Mouse (Mus musculus): ENCODE results near the gene Deaf1. TPM values are rescaled to one million over a fixed set of nuclear protein-coding genes. Genes with fewer than 3 reads are reported as not detected.

Deaf1 gene
- total and polyA plus RNA-seq, 3 experiments: 3.5 to 31.6 (median 10.0) TPM

DNA sequence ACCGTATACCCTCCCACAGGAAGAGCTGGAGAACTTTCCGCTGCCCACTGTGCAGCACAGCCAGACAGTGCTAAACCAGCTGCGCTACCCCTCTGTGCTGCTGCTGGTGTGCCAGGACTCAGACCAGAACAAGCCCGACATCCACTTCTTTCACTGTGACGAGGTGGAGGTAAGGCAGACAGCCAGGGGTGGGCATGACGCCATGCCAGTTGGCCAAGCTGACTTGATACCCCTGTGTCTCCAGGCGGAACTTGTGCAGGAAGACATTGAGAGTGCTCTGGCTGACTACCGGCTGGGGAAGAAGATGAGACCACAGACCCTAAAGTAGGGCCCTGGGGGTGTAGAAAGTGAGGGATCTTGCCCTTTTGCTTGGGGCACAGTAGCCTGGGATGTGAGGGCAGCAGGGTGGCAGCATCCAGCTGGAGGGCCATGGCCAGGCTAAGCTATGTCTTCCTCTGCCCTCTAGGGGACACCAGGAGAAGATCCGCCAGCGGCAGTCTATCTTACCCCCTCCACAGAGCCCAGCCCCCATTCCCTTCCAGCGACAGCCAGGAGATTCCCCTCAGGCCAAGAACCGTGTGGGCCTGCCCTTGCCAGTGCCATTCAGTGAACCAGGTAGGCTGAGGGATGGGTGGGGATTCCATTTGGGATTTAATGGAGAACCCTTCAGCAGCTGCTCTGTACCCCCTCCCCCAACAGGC lies 28.3 kb upstream of the Deaf1 start:
- Histone ChIP-seq H3K9me3 (replicated peaks; ENCODE audit: low read length) (no peaks in the 10 kb centered on the region), H3K27me3 (replicated peaks) (peaks cover 12% of the 10 kb centered on the region), H3K4me2 (ENCODE audit: insufficient read depth, low read depth, poor library complexity, severe bottlenecking) (no peak overlapping the region), H3K27ac (ENCODE audit: insufficient read depth, low read depth) (no peak overlapping the region), H3K79me2 (replicated peaks; ENCODE audit: control insufficient read depth, extremely low read depth, insufficient read depth, poor library complexity, severe bottlenecking) (no peaks in the 10 kb centered on the region), H3K36me3 (replicated peaks in 1 of 2; ENCODE audit: control insufficient read depth in 1 of 2, insufficient read depth in 1 of 2, low read length in 1 of 2) (no peaks in the 10 kb centered on the region), H3K9ac (ENCODE audit: insufficient read depth, low read depth) (no peak overlapping the region), H3K4me1 (ENCODE audit: control insufficient read depth in 1 of 2, insufficient read depth in 2 of 2) (peaks cover 8 to 22% of the 10 kb centered on the region in 2 experiments), H3K4me3 (replicated peaks in 1 of 3; ENCODE audit: low read depth in 2 of 3, low read length in 2 of 3, poor library complexity in 1 of 3) (no peak overlapping the region)
- dilution Hi-C loops (cut with MboI; ENCODE audit: extremely low pct_ligation_motif_present, extremely low pct_unique_long_range_greater_than_20kb, low sequenced_read_pairs) (no loop called here), in situ Hi-C loops (cut with MboI; ENCODE audit: low pct_ligation_motif_present, low pct_unique_long_range_greater_than_20kb, low sequenced_read_pairs) (loop anchor here (5.0 to 25.0 kb wide), 2 partner anchors 258 to 368 kb away; no protein-coding TSS in a partner anchor)
- DNase-seq (ENCODE audit: extremely low read depth): no peak
- TF ChIP-seq CHD2 (IDR thresholded peaks at IDR 0.05; ENCODE audit: low read length) (peak; percentile 64), USF2 (conservative IDR thresholded peaks at IDR 0.05; ENCODE audit: low read depth, low read length) (no peak), E2F4 (IDR thresholded peaks at IDR 0.05; ENCODE audit: insufficient replicate concordance, low read depth, low read length) (no peak), MYC (IDR thresholded peaks at IDR 0.05; ENCODE audit: low read depth, low read length) (no peak), CTCF (conservative IDR thresholded peaks at IDR 0.05 in 1 of 2, IDR thresholded peaks at IDR 0.05 in 1 of 2; ENCODE audit: low read depth in 2 of 2, low read length in 2 of 2) (peak in 1 of 2 experiments; percentile 63; a peak in 2 of 4 replicates), TCF12 (IDR thresholded peaks at IDR 0.05; ENCODE audit: low read depth, low read length) (no peak), ELF1 (IDR thresholded peaks at IDR 0.05; ENCODE audit: low read depth, low read length) (no peak), ZC3H11A (IDR thresholded peaks at IDR 0.05; ENCODE audit: low read depth, low read length) (no peak), ZKSCAN1 (IDR thresholded peaks at IDR 0.05; ENCODE audit: borderline replicate concordance, low read depth, low read length) (no peak), SMC3 (IDR thresholded peaks at IDR 0.05; ENCODE audit: low read depth, low read length) (peak; percentile 38), RAD21 (IDR thresholded peaks at IDR 0.05; ENCODE audit: low read depth, low read length) (peak; percentile 46), POLR2AphosphoS2 (IDR thresholded peaks at IDR 0.05; ENCODE audit: low read depth, low read length) (no peak), CHD1 (IDR thresholded peaks at IDR 0.05; ENCODE audit: low read depth, low read length) (no peak), SIN3A (IDR thresholded peaks at IDR 0.05; ENCODE audit: low read length) (no peak), IRF4 (IDR thresholded peaks at IDR 0.05; ENCODE audit: low read depth, low read length) (peak; percentile 9; the same call in 1 of the 2 replicates), UBTF (IDR thresholded peaks at IDR 0.05; ENCODE audit: low read depth, low read length) (no peak)

GRCm38 (mm10) chr7:141355051-141355450 lies 27.6 kb upstream of the Deaf1 start:
- Histone ChIP-seq H3K4me2 (ENCODE audit: insufficient read depth, low read depth, poor library complexity, severe bottlenecking) (no peak overlapping the region), H3K27me3 (replicated peaks) (peaks cover 12% of the 10 kb centered on the region), H3K4me3 (replicated peaks in 1 of 3; ENCODE audit: low read depth in 2 of 3, low read length in 2 of 3, poor library complexity in 1 of 3) (no peak overlapping the region), H3K9ac (ENCODE audit: insufficient read depth, low read depth) (no peak overlapping the region), H3K4me1 (ENCODE audit: control insufficient read depth in 1 of 2, insufficient read depth in 2 of 2) (peaks cover 6 to 17% of the 10 kb centered on the region in 2 experiments), H3K79me2 (replicated peaks; ENCODE audit: control insufficient read depth, extremely low read depth, insufficient read depth, poor library complexity, severe bottlenecking) (no peaks in the 10 kb centered on the region), H3K9me3 (replicated peaks; ENCODE audit: low read length) (no peaks in the 10 kb centered on the region), H3K27ac (ENCODE audit: insufficient read depth, low read depth) (no peak overlapping the region), H3K36me3 (replicated peaks in 1 of 2; ENCODE audit: control insufficient read depth in 1 of 2, insufficient read depth in 1 of 2, low read length in 1 of 2) (no peaks in the 10 kb centered on the region)
- dilution Hi-C loops (cut with MboI; ENCODE audit: extremely low pct_ligation_motif_present, extremely low pct_unique_long_range_greater_than_20kb, low sequenced_read_pairs) (no loop called here), in situ Hi-C loops (cut with MboI; ENCODE audit: low pct_ligation_motif_present, low pct_unique_long_range_greater_than_20kb, low sequenced_read_pairs) (loop anchor here (5.0 to 25.0 kb wide), 2 partner anchors 258 to 368 kb away; no protein-coding TSS in a partner anchor)
- no peak for DNase-seq (ENCODE audit: extremely low read depth)
- TF ChIP-seq RCOR1 (conservative IDR thresholded peaks at IDR 0.05; ENCODE audit: low read depth, low read length) (no peak), MXI1 (IDR thresholded peaks at IDR 0.05; ENCODE audit: low read depth, low read length) (no peak), MAFK (IDR thresholded peaks at IDR 0.05; ENCODE audit: insufficient replicate concordance, low read length) (no peak), NELFE (IDR thresholded peaks at IDR 0.05; ENCODE audit: low read depth, low read length) (no peak), RAD21 (IDR thresholded peaks at IDR 0.05; ENCODE audit: low read depth, low read length) (no peak), CHD2 (IDR thresholded peaks at IDR 0.05; ENCODE audit: low read length) (no peak), ZMIZ1 (IDR thresholded peaks at IDR 0.05; ENCODE audit: low read depth, low read length) (no peak), ELF1 (IDR thresholded peaks at IDR 0.05; ENCODE audit: low read depth, low read length) (no peak), JUN (IDR thresholded peaks at IDR 0.05; ENCODE audit: insufficient read depth, low read depth, low read length) (no peak), MEF2A (IDR thresholded peaks at IDR 0.05; ENCODE audit: borderline replicate concordance, low read depth, low read length) (no peak), POLR2AphosphoS2 (IDR thresholded peaks at IDR 0.05; ENCODE audit: low read depth, low read length) (no peak), IRF4 (IDR thresholded peaks at IDR 0.05; ENCODE audit: low read depth, low read length) (no peak), NRF1 (IDR thresholded peaks at IDR 0.05; ENCODE audit: low read depth, low read length) (no peak), PAX5 (IDR thresholded peaks at IDR 0.05; ENCODE audit: low read length) (no peak), HCFC1 (IDR thresholded peaks at IDR 0.05; ENCODE audit: low read depth, low read length) (no peak), ZC3H11A (IDR thresholded peaks at IDR 0.05; ENCODE audit: low read depth, low read length) (no peak), MAZ (IDR thresholded peaks at IDR 0.05; ENCODE audit: low read depth, low read length) (no peak), ZKSCAN1 (IDR thresholded peaks at IDR 0.05; ENCODE audit: borderline replicate concordance, low read depth, low read length) (no peak)

Measured in CH12.LX (cell line).